Mouse (Mus musculus) lung, postnatal 14 days (tissue): ENCODE results near the gene Prdm1.

Experiments
- DNase-seq: peaks from one replicate; pipeline ENCODE4 v3.0.0; 2021

Prdm1 gene

DNA sequence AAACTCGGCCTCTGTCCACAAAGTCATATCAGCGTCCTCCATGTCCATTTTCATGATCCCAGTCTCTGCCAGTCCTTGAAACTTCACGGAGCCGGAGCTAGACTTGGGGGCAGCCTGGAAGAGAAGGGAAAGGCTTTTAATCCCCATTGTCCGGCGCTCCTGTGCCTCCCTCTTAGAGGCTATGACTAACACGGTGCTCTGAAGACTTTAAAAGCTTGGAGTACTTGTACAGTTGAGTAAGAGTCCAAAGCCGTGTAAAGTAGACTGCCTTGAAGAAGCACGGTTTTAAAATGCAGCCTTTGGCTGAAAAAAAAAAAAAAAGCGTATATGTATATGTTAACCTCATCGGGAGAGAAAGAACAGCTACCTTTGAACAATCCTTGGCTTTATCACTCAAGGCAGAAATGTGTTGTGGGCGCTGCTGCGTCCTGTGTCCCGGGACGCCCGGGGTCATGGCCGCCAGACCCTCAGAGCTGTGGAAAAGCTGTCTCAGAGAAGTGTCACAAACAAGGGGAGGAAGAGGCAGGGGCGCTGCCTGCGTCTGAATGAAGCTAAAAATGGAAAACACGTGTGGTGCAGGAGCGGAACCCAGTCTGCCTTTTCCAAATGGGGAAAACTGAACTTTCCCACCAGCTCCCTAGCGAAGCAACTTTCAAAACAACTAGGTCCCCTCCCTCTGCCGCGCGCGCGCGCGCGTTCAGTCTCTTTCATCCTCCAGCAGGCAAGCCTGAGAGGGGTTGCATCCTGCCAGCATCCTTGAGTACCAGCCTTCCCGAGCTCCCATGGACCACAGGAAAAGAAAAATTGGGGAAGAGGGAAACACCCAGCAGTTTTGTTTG is 71.3 kb downstream of the Prdm1 start:
- DNase-seq: peak; percentile 53

DNA sequence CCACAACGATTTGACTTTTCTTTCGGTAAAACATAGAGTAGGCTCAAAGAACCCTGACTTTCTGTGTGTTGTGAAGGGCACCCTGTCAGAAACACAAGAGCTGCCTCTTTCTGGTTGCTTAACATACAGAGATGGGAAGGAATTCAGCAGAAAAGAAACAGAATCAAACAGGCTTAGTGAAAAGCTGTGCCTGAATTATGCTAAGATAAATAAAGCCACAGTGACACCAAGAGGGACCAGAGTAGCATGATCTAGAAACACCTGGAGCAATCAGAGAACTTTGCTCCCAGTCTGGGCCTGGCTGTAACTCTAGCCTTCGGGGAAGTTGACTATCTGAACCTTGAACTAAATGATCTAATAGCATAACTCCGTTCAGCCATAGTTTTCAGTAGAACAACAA is 73.5 kb downstream of the Prdm1 start:
- DNase-seq: no peak

DNA sequence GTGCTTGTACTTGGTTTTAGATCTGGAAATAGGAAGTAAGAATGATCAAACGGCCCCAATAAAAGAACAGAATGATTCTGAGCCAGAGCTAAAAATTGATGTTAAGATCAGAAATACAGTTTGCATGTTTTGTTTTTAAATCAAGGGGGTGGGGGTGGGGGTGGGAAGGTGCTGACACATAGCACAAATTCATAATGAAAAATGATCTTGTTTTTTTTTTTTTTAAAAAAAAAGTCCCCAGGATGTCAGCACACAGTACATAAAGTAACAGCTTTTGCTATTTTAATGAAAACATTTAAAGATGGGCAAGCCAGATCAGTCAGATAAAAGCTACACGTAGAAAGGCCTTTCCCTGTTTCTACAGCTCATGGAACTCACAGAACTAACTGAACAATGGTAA is 74.2 kb downstream of the Prdm1 start:
- DNase-seq: no peak

DNA sequence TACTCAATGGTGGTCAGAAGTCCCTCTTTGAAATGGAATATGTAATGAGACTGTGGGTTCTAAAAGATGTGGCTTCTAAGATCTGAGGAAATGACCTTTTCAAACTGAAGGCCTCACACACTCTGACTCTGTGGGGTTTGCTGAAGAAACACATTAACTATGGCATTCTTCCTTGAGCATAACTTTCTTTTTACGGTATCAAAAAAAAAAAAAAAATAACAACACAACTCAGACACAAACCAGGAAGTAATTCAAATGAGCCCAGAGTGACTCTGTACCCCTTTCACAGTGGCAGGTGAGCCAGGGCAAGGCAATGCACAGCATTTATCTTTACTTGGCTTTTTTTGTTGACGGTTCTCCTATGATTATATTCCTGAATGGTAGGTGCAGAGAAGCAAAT is 77.5 kb downstream of the Prdm1 start:
- no peak for DNase-seq

DNA sequence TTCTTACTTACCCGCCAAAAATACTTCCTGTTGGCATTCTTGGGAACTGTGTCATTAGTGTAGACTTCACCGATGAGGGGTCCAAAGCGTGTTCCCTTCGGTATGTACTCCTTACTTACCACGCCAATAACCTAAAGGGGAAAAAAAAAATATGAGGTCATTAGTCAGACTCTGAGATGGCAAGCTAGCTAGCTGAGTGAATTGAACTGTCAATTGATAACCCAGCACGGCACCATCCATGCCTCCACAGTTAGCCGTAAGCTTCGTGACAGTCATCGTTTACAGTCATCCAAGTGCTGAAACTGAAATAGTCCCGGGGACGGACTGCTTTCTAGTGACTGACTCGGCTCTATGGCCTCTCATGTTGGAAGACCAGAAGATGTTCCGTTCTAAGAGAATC is 78.2 kb downstream of the Prdm1 start:
- DNase-seq: no peak

DNA sequence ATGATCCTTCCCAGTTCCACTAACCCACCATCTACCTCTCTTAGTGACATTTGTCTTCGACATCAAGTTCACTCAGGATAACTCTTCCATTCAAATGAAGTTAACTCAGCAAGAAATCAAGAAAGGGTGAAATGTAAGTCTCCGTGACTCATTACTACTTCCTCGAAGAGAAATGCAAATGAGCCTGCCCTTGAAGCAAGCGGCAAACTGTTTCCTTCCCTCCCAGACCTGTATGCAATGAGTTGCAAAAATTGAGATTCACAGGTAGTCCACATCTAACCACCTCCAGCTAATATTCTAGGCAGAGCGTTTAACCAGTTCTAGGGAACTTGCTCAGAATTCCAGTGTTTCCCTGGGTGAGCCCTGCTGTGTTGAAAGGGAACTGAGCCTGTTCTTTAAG is 78.6 kb downstream of the Prdm1 start:
- DNase-seq: no peak

DNA sequence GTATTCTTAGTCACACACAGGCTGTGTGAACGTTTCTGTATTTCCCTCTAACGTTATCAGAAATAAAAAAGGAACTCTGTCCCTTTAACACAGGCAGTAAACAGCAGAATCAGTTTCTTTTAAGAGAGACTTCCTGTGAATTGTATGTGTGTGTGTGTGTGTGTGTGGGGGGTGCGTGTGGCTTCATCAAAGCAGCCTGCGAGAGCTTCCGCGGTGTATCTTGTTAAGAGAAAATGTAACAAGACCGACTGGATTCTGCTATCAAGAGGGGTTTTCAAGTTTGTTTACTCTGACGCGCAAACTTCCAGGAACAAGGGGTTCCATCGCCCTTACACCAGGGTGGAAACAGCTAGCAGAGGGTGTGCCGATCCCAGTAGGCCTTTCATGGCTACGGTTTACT is 80.1 kb downstream of the Prdm1 start:
- peak; percentile 37 for DNase-seq

DNA sequence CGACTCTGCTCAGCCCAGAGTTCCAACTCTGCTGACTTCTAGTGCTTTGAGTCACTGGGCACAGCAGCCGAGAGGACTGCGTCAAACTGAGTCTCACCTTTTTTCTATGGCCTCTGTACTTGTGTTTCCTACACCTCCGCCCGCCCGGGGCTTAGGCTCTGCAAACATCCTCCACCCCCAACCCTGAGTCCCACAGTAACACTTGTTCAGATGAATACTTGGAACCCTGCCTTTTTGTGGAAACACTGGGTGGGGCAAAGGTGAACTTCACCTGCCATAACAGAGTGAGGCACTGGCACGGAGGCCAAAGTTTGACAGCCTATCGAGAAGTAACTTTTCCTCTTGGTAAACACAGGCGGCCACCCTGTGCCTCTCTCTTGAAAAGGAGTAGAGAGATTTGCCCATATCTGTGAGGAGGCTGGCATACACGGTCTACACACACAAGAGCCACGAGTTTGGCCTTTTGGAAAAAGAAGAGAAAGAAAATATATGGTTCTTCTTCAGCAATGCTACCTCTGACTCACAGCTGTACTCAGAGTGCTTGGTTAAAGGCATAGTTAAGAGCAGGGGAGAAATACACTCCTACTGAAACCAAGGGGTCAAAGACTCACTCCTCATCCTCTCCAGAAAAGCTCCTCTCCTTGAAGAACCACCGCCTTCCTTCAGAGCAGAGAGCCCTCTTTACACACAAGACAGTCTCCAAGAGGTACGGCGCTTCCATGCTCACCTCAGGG is 80.7 kb downstream of the Prdm1 start:
- DNase-seq: peak; percentile 44

DNA sequence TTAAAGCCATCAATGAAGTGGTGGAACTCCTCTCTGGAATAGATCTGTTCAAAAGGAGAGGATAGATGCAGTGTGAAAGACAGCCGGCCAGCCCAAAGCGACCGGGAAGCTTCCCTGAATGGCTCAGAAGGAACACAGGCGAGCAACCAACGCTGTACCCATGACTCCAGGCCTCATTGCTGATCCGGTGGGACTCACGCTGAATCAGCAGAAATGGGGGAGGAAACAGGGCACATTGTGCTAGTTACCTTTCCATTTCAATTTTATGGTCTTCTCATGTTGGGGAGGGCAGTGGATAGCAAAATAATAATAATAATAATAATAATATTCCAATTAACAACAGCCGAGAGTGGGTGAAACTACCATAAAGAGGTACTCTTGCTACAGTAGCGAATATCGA is 81.3 kb downstream of the Prdm1 start:
- DNase-seq: no peak

DNA sequence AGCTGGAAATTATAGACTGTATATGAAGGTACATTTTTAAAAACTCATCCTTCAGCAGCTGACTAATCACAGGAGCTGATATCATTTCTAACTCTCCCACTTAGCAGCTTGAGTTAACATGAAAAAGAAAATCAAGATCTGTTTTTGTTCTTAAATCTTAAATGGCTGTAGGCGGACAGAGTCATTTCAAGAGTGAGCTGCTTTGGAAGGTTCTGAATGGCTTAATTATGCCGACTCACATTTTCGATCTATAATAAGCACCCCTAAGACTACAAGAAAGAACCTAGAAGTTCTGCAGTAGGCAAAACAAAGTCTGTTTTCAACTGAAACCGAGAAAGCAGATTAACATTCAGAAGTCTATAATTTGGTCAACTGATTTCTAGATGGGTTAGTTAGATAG is 83.9 kb downstream of the Prdm1 start:
- no peak for DNase-seq

DNA sequence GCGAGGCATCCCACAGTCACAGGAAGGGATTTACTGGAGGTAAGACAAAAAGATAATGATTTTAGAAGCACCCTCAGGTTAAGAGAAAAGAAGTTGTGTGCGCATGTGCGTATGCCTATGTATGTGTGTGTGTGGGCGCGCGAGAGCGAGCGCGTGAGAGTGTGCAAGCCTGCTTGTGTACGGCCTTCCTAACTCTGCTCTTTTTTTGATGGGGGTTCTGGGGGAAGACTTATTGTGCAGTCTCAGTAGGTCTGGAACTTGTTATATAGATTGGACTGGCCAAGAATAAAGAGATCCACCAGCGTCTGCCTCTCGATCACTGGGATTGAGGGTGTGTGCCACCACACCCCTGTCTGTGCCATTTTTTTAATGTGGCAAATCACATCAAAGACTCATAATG is 84.6 kb downstream of the Prdm1 start:
- no peak for DNase-seq

DNA sequence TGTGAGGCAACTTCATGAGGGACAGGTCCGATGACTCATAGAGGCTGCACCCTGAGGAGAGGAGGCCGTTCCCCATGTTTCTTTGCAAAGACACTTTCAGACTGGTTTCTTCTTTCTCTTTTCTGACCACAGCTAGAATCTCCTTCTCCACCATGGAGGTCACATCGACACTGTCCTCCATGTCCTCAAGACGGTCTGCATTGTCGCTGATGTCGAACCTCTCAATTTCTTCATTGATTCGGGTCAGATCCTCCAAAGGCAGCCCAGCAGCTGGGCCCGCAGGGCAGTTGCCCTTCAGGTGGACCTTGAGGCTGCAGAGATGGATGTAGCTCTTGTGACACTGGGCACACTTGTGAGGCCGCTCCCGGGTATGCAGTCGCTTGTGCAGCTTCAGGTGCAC is 88.6 kb downstream of the Prdm1 start:
- DNase-seq: no peak

DNA sequence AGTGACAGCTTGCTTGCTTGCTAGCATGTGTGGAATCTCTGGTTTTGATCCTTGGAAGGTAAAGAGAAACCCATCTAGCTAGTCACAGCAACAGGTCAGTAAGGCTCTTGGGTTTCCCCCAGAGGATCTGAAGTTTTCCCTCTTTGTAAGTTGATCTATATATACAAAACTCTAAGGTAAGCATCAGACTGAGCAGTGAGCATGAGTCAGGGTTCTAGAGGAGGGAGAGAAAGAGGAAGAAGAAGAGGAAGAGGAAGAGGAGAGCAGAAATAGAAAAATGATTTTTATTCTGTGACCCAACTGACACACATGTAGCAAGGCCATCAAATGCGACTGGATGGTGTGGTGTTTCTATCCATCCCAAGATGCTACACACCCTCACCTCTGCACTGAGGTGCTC is 90.7 kb downstream of the Prdm1 start:
- no peak for DNase-seq

DNA sequence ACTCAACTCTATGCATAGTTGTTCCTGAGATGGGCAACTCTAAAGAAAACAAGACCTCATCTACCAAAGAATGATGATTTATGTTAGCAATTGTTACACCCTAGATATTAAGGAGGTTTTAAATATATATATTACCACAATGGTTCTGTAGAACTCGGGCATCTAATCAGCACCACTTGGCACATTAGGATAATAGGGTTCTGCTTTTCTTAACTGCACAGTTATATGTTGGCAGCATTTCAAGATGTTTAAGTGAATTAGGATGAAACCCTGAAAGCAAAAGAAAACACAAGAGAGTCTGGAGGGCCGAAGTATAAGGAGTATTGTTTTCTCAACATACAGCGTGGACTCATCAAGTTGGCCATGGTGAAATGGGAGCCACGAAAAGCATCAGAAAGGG is 92.3 kb downstream of the Prdm1 start:
- no peak for DNase-seq

DNA sequence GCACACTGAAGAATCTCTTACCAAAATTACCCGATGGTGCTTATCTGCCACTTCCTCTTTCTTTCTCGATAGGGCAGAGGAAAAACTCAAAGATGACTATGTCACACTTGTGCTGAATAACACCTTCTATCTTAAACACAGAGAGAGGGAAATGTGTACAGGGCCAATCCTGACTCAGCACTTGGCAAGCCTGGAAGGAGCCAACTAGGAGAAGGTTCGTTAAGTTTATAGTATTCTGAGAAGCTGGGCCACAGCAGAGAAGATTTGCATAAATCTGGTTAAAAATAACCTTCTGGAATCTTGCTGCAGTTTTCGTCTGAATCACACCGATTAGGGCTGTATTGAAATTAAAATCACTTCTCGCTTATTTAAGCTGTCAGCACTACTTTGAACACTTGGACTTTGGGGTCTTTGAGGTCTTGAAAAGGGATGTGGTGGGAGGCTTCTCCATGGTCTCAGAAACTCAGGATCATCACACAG is 93.6 kb downstream of the Prdm1 start:
- no peak for DNase-seq

DNA sequence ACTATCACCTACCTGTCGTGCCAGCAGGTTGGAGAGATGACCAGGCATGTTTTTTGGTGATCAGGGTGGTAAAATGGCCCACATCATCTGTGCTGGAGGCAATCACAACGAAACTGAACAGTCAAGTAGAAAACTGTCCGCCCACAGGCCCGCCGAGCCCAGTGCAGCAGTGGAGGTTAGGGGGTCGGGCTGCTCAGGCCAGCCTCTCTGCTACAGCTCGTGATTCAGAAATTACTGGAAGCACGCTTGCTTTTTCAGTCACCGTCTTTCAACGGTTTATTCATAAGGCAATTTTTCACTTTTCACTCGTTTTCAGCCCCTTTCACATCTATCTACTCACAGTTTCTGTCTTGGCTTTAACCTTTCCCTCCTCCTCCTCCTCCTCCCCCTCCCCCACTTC is 96.1 kb downstream of the Prdm1 start:
- DNase-seq: no peak

DNA sequence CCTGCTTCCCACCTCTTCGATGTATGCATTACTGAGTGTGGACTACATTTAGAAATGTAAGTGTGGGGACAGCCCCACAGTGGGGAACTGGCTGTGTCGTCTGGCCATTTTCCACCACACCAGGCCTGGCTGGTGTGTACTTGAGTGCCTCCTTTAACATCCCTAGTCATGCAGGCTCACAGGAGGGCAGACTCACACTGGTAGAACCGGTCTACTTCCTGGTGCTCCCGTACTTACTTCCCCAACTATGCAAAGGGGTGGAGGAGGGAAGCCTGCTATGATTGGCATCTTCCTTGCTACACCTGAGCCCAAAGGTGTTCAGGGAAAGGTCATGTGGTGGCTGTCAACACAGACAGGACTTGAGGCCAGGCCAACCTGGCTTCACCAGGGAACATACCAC is 96.6 kb downstream of the Prdm1 start:
- no peak for DNase-seq

DNA sequence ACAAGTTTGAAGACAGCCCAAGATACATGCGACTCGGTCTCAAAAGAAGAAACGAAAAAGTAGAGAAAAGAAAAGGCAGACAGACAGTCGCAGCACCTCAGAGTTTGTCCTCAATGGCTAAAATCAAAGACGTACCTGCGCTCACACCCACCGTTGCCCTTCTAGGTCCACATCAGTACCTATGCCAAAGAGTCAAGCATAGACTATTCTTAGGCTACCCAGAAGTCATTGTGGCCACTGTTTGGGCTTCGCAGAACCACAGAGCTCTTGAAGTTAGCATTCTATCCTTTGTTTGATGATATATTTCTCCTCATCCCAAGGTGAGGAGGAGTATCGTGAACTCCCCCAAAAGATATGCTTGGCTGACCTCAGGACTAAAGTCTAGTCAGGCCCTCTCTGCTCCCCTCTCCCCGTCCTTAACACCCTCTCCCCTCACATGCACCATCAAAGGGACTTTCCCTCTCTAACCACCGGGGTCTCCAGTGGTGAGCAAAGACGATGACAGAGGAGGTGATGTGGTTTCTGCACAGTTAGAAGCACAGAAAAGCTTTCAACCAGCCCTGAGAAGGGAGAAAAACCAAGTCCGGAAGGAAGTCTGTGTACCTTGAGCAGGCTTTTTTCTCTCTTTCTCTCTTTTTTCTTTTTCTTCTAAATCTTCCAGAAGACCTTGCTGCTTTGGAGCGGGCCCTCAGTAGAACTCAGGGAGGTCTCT is 99.0 kb downstream of the Prdm1 start:
- no peak for DNase-seq

DNA sequence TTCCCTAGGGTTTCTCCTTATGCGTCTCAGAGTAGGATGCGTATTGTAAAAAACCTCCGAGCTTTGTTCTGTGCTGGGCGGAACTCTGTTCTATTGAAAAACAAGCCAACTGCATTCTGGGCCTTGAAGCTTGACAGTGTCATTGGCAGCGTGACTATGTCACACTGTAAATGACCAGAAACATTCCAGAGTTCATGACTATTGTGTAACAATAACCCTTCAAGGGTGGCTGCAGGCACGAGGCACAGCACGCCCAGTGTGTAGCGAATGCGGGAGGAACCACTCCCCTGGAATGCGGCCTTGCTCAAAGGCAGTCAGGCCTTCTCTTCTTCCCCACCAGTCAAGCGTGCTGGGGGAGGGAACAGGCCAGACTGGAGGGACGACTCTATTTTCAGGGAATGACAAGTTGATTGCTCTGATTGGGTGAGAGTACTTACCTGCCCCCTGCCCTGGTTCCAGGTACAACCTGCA is 100.4 kb downstream of the Prdm1 start:
- peak; percentile 46 for DNase-seq

DNA sequence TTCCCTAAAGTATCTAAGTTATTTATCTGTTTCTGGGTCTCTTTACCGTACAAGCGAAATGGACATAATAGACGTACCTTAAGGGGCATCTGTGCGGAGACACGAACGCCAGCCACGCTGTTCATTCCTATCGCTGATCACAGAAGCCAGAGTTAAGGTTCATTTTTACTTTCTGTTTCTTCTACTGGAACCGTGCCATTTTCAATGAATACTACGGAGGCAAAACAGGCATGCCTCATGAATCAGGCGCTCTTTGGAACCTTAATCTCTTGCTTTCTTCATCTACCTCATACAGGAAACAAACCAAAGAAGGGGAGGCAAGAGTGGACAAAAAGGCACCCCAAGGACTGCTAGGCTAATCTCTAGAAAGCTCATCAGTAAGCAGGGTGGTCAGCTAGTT is 100.9 kb downstream of the Prdm1 start:
- no peak for DNase-seq

DNA sequence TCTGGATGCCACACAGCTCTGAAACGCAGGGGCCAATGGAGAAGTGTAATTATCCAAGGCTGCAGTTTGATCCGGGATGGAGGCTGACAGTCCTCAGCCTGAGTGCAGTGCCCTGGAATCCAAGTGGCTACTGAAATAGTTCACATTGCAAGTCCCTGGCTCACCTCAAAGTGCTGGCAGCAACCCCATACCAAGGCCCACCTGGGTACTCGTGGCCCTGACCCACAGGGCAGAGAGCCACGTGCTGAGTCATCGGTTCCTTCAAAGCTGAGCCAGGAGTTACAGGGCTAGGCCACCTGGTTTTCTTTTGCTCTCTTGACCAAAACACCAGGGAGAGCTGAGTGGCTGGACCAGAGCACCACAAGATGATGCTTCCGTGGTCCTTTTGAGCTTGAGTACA is 103.3 kb downstream of the Prdm1 start:
- DNase-seq: no peak

DNA sequence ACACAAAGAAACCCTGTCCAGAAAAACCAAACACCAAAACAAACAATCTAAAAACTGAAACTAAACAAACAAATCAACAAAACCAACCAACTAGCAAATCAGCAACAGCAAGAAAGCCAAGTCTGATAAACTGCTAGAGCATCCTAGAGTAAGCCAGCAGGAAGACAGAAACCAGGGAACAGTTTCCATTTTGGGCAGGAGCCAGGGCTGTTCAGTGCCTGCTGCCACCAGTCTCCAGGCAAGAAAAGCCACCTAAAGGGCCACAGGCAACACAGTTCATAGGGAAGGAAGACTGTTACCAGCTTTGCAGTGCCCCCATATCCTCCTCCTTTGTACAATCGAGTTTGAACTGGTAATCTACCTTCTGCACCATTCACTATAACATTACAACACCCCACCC is 106.4 kb downstream of the Prdm1 start:
- no peak for DNase-seq

DNA sequence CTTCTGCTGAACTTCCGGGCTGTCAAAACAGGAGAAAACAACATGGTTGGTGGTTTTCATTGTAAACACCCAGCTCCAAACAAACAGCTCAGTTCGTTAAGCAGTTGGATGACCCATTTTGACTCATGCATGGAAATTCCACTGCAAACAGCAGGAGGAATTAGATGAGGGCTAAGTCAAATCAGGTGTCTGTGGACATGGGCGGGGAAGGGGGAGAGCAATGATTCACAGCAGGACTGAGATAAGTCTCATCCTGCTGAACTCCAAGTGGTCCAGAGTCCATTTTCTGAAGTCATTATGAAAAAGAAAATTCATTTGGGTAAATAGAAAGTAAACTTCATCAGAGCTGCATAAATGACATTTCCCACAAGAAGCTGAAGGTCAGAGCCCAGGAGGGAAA is 108.1 kb downstream of the Prdm1 start:
- DNase-seq: no peak

DNA sequence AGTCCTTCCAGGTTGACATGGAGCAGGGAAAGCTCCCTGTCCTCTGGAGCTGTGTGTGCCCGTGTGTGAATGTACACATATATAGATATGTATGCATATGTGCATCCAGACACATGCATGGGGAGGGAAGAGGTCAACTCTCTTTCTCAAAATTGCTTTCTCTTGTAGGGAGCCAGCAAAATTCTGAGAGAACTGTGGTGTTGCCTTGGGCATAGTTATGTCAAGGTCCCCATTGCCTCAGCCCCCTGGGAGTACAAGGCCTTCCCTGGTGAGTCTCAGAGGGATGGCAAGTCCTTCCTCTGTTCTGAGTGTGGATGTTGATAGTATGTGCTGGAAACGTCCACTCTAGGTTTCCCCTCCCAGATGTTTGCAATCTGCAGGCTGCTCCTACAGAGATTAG is 109.4 kb downstream of the Prdm1 start:
- no peak for DNase-seq
